Mouse (Mus musculus) liver, embryonic 12.5 days (tissue): Measurements from ENCODE around the gene Olfr119. TPM values are rescaled to one million over a fixed set of nuclear protein-coding genes. Genes with fewer than 3 reads are reported as not detected.
"Not testable (repeated sequence)": the region's sequence is repeated elsewhere in the genome, so short reads cannot be mapped to it uniquely, and the experiment has no call there.

Experiments used
- ATAC-seq: fragments of 200-750 bp; cut with Nextera tagmentation; 2 replicates; pipeline ENCODE4 v1.8.0; 2017; ENCODE audit warnings: moderate number of reproducible peaks, mild to moderate bottlenecking, moderate library complexity
- H3K27ac ChIP-seq: fragments of 300-500 bp; sonication (generic); 2 replicates; pipeline ENCODE4 v1.5.1; 2016; ENCODE audit warnings: mild to moderate bottlenecking
- H3K27me3 ChIP-seq: fragments of 300-500 bp; sonication (generic); replicated peaks from 2 replicates; pipeline ENCODE4 v1.6.1; 2016; ENCODE audit warnings: mild to moderate bottlenecking, moderate library complexity
- H3K36me3 ChIP-seq: fragments of 300-500 bp; sonication (generic); 2 replicates; pipeline ENCODE4 v1.6.1; 2016; ENCODE audit warnings: mild to moderate bottlenecking, moderate library complexity
- H3K4me1 ChIP-seq: fragments of 300-500 bp; sonication (generic); 2 replicates; pipeline ENCODE4 v1.6.1; 2016
- H3K4me2 ChIP-seq: fragments of 300-500 bp; sonication (generic); 2 replicates; pipeline ENCODE4 v1.6.1; 2016; ENCODE audit warnings: mild to moderate bottlenecking, moderate library complexity
- H3K4me3 ChIP-seq: fragments of 300-500 bp; sonication (generic); 2 replicates; pipeline ENCODE4 v1.5.1; 2016; ENCODE audit warnings: mild to moderate bottlenecking, moderate library complexity
- H3K9ac ChIP-seq: fragments of 300-500 bp; sonication (generic); 2 replicates; pipeline ENCODE4 v1.6.1; 2016; ENCODE audit warnings: mild to moderate bottlenecking, moderate library complexity
- H3K9me3 ChIP-seq: fragments of 300-500 bp; sonication (generic); replicated peaks from 2 replicates; pipeline ENCODE4 v1.6.1; 2016; ENCODE audit warnings: mild to moderate bottlenecking, moderate library complexity
- WGBS: fragments of 180-500 bp; shearing (Covaris S2); methylation state at CpG from one replicate; pipeline ENCODE4 v1.1.7; 2016; ENCODE audit not compliant: insufficient replicate concordance; 5-methylcytosine and 5-hydroxymethylcytosine counted together
- polyA plus RNA-seq: library from polyadenylated mRNA; unstranded; fragments of >200 nt; fragmentation: Nextera tagmentation; extraction: Ambion mirVana; gene quantifications from 2 replicates; pipeline ENCODE4 v1.2.1, GENCODE M21; 2016

Olfr119 gene
- polyA plus RNA-seq = not detected in 2 replicates

DNA sequence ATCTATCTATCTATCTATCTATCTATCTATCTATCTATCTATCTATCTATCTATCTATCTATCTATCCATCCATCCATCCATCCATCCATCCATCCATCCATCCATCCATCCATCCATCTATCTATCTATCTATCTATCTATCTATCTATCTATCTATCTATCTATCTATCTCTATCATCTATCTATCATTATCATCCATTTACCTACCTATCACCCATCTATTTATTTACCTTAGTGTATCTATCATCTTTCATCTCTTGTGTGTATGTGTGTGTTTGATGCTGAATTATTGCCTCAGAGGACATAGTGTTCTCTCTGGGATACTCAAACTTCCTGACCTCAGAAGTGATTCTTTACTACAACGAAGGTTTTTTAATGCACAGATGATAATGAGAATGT lies at the start of gene Olfr119:
Gene Olfr119, plus strand, starts transcription at position 301 of the 400 bp plus-strand sequence.
- not testable (repeated sequence) for H3K4me3 ChIP-seq, H3K27ac ChIP-seq, H3K9ac ChIP-seq, H3K4me2 ChIP-seq, ATAC-seq, H3K27me3 ChIP-seq, H3K36me3 ChIP-seq, H3K4me1 ChIP-seq, H3K9me3 ChIP-seq
- 33% methylated on average over 1 of the region's 1 CpGs for WGBS

DNA sequence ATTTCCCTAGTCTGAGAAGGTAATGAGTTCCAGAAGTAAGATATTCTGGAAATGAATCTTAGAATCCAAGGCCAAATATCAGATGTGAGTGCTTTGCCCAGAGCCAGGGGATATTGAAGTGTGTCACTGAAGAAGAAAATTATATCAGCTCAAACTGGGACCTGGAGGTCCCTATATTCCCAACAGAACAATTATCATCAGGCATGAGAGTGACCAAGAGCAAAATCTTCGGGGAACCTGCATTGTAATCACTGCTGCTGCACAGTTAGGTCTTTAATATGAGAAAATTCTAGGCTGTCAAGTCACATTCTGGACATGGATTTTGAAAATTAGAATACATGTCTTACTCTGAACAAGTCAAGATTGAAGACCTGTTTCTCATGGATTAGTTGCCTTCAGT lies 32.7 kb upstream of the Olfr119 start, which contains the start of gene Olfr117:
Gene Olfr117, minus strand, starts transcription at position 101 of the 400 bp plus-strand sequence.
- ATAC-seq = no peak
- 43% methylated on average over 1 of the region's 1 CpGs for WGBS
- H3K36me3 ChIP-seq = no peaks in the 10 kb centered on the region
- no peak within 1 kb of the TSS for H3K4me2 ChIP-seq
- no peak within 1 kb of the TSS for H3K4me3 ChIP-seq
- no peaks in the 10 kb centered on the region for H3K27me3 ChIP-seq
- H3K27ac ChIP-seq = no peak within 1 kb of the TSS
- no peaks in the 10 kb centered on the region for H3K4me1 ChIP-seq
- H3K9ac ChIP-seq = no peak within 1 kb of the TSS
- H3K9me3 ChIP-seq = no peaks in the 10 kb centered on the region

- Histone ChIP-seq H3K4me1 (no peaks in the 10 kb centered on the region), H3K27ac (no peak within 1 kb of the TSS), H3K9ac (no peak within 1 kb of the TSS), H3K9me3 (no peaks in the 10 kb centered on the region), H3K4me2 (no peak within 1 kb of the TSS), H3K4me3 (no peak within 1 kb of the TSS), H3K27me3 (no peaks in the 10 kb centered on the region), H3K36me3 (no peaks in the 10 kb centered on the region)
- no peak for ATAC-seq
- WGBS = 41% methylated on average over 2 of the region's 2 CpGs
These were observed 29.7 kb upstream of the Olfr119 start, which contains the start of gene Olfr118 for GRCm38 (mm10) chr17:37666688-37667087. TSS of gene Olfr118 (plus strand) at chr17:37666988.

DNA sequence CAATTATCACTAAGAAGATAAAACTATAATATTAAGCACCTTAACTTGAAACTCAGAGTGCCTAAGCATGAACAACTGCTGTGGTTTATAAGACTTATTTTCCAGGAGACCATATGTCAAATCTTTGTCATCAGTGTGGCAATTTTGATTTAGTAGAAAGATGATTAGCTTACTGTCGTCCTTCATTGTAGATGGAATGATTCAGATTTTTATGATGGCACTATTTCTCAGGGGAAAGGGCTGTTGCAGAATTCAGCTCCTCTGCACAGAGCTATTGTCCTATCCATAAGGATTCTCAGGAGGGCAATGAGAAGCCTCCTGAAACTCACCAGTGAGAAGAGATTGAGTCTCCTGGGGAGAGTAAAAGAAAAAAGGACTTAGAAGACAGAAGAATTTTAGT lies 25.1 kb downstream of the Olfr119 start, which contains the start of gene Olfr120:
Gene Olfr120, plus strand, starts transcription at position 301 of the 400 bp plus-strand sequence.
- Histone ChIP-seq H3K4me2 (no peak within 1 kb of the TSS), H3K9me3 (no peaks in the 10 kb centered on the region), H3K27ac (no peak within 1 kb of the TSS), H3K4me1 (no peaks in the 10 kb centered on the region), H3K9ac (no peak within 1 kb of the TSS), H3K4me3 (no peak within 1 kb of the TSS), H3K36me3 (no peaks in the 10 kb centered on the region), H3K27me3 (no peaks in the 10 kb centered on the region)
- WGBS = 37% methylated on average over 1 of the region's 1 CpGs
- no peak for ATAC-seq

- Histone ChIP-seq H3K9ac (no peak overlapping the region), H3K4me2 (no peak overlapping the region), H3K36me3 (no peaks in the 10 kb centered on the region), H3K4me1 (no peaks in the 10 kb centered on the region), H3K9me3 (no peaks in the 10 kb centered on the region), H3K27me3 (no peaks in the 10 kb centered on the region), H3K27ac (no peak overlapping the region), H3K4me3 (no peak overlapping the region)
- WGBS = 48% methylated on average over 7 of the region's 7 CpGs
- ATAC-seq = no peak
These were observed 41.7 kb downstream of the Olfr119 start for GRCm38 (mm10) chr17:37738070-37738469.

Other genes starting within 250 kb of the Olfr119 start
- not detected in 2 replicates for gene Olfr109, start 237.6 kb upstream of the Olfr119 start, polyA plus RNA-seq
- gene H2-M2, start 213.0 kb upstream of the Olfr119 start, polyA plus RNA-seq = not detected in 2 replicates
- not detected in 2 replicates for gene Olfr110, start 204.1 kb upstream of the Olfr119 start, polyA plus RNA-seq
- gene Olfr111, start 188.5 kb upstream of the Olfr119 start, polyA plus RNA-seq = not detected in 2 replicates
- gene Olfr112, start 127.1 kb upstream of the Olfr119 start, polyA plus RNA-seq = not detected in 2 replicates
- gene Olfr113, start 118.9 kb upstream of the Olfr119 start, polyA plus RNA-seq = not detected in 2 replicates
- not detected in 2 replicates for gene Olfr114, start 103.8 kb upstream of the Olfr119 start, polyA plus RNA-seq
- gene Olfr115, start 69.5 kb upstream of the Olfr119 start, polyA plus RNA-seq = not detected in 2 replicates
- gene Olfr116, start 69.4 kb upstream of the Olfr119 start, polyA plus RNA-seq = not detected in 2 replicates
- gene Olfr117, start 32.8 kb upstream of the Olfr119 start, polyA plus RNA-seq = not detected in 2 replicates
- not detected in 2 replicates for gene Olfr118, start 29.6 kb upstream of the Olfr119 start, polyA plus RNA-seq
- gene Olfr120, start 25.2 kb downstream of the Olfr119 start, polyA plus RNA-seq = not detected in 2 replicates
- not detected in 2 replicates for gene Olfr121, start 52.3 kb downstream of the Olfr119 start, polyA plus RNA-seq
- gene Olfr122, start 72.0 kb downstream of the Olfr119 start, polyA plus RNA-seq = not detected in 2 replicates
- not detected in 2 replicates for gene Olfr123, start 97.0 kb downstream of the Olfr119 start, polyA plus RNA-seq
- not detected in 2 replicates for gene Olfr124, start 103.3 kb downstream of the Olfr119 start, polyA plus RNA-seq
- gene Olfr125, start 136.4 kb downstream of the Olfr119 start, polyA plus RNA-seq = not detected in 2 replicates
- gene Olfr126, start 150.9 kb downstream of the Olfr119 start, polyA plus RNA-seq = not detected in 2 replicates
- gene Olfr127, start 203.9 kb downstream of the Olfr119 start, polyA plus RNA-seq = not detected in 2 replicates
- not detected in 2 replicates for gene Olfr128, start 224.0 kb downstream of the Olfr119 start, polyA plus RNA-seq